Mouse (Mus musculus) small intestine, adult 2 months (tissue): ENCODE results near the gene Gnptab.

Experiments used
- CTCF ChIP-seq: fragments of 200-500 bp; IDR thresholded peaks from 2 replicates; pipeline ENCODE4 v1.5.1; 2012; ENCODE audit warnings: low read depth, mild to moderate bottlenecking, control low read depth, inconsistent platforms, low read length, moderate library complexity, mixed read lengths; ENCODE audit not compliant: insufficient replicate concordance, insufficient read length; ENCODE audit errors: extremely low read depth
- POLR2A ChIP-seq: fragments of 200-500 bp; IDR thresholded peaks from 2 replicates; pipeline ENCODE4 v1.6.1; 2012; ENCODE audit warnings: low read depth, mild to moderate bottlenecking, control low read depth, inconsistent platforms, low read length, moderate library complexity

- TF ChIP-seq CTCF, result no peak
- TF ChIP-seq POLR2A, result no peak
Observed at GRCm38 (mm10) chr10:88426896-88427295, 48.0 kb downstream of the Gnptab start.
